Mouse (Mus musculus) cerebellum, adult 2 months (tissue): ENCODE results near the gene Grtp1. TPM values are rescaled to one million over a fixed set of nuclear protein-coding genes. Genes with fewer than 3 reads are reported as not detected.
A peak's percentile ranks its signal among the peaks of the same experiment; 100 is the strongest.

Experiments
- DNase-seq, 2 experiments: peaks; one replicate each; pipeline ENCODE4 v3.0.0; 2021
- H3K27ac ChIP-seq: fragments of 200-500 bp; 2 replicates; pipeline ENCODE4 v1.5.1; 2012; ENCODE audit warnings: low read length, control low read depth, inconsistent platforms; ENCODE audit not compliant: insufficient read depth
- H3K27me3 ChIP-seq: fragments of 200-500 bp; 2 replicates; pipeline ENCODE4 v1.6.1; 2012; ENCODE audit warnings: inconsistent platforms, mild to moderate bottlenecking, low read length, moderate library complexity; ENCODE audit not compliant: control insufficient read depth, insufficient read depth
- H3K4me1 ChIP-seq: fragments of 200-500 bp; 2 replicates; pipeline ENCODE4 v1.6.1; 2011; ENCODE audit warnings: low read length; ENCODE audit not compliant: control insufficient read depth, insufficient read depth
- H3K4me3 ChIP-seq: fragments of 200-500 bp; replicated peaks from 2 replicates; pipeline ENCODE3; 2011; ENCODE audit warnings: mild to moderate bottlenecking, low read depth, low read length, control low read depth; ENCODE audit not compliant: insufficient read depth
- CTCF ChIP-seq: fragments of 200-500 bp; IDR thresholded peaks from 2 replicates; pipeline ENCODE4 v1.5.1; 2011; ENCODE audit warnings: low read depth, mild to moderate bottlenecking, control low read depth, low read length, moderate library complexity, borderline replicate concordance; ENCODE audit not compliant: insufficient read depth
- POLR2A ChIP-seq: fragments of 200-500 bp; IDR thresholded peaks from 2 replicates; pipeline ENCODE4 v1.6.1; 2011; ENCODE audit warnings: low read length, control low read depth, borderline replicate concordance; ENCODE audit not compliant: insufficient read depth
- WGBS: fragments of 180-500 bp; shearing (Covaris S2); methylation state at CpG from one replicate; pipeline ENCODE4 v1.1.7; 2018; 5-methylcytosine and 5-hydroxymethylcytosine counted together
- polyA plus RNA-seq: library from polyadenylated mRNA; depleted of rRNA; stranded (reverse); fragments of >200 nt; gene quantifications from 2 replicates; pipeline ENCODE4 v1.2.3, GENCODE M21; 2012

Grtp1 gene
- polyA plus RNA-seq, 1 experiment, result 6.8 TPM

- Histone ChIP-seq H3K4me3 (no peak overlapping the region), H3K27ac (no peak overlapping the region), H3K27me3 (no peaks in the 10 kb centered on the region), H3K4me1 (no peaks in the 10 kb centered on the region; the same call in 1 of the 2 replicates)
- no peak for DNase-seq
- TF ChIP-seq CTCF (no peak), POLR2A (no peak)
- WGBS, result 82% methylated on average over 3 of the region's 3 CpGs
These were observed 39.7 kb downstream of the Grtp1 start for GRCm38 (mm10) chr8:13160691-13161090.

- Histone ChIP-seq H3K27ac (peak overlapping the region; percentile 51), H3K4me3 (peak overlapping the region; percentile 69), H3K4me1 (no peaks in the 10 kb centered on the region; the same call in 1 of the 2 replicates), H3K27me3 (no peaks in the 10 kb centered on the region)
- TF ChIP-seq CTCF, result no peak
- 2% methylated on average over 48 of the region's 49 CpGs for WGBS
- no peak for DNase-seq
These were observed 41.0 kb downstream of the Grtp1 start for GRCm38 (mm10) chr8:13159377-13159881.

- Histone ChIP-seq H3K4me3 (peak within 1 kb of the TSS; percentile 87), H3K27ac (peak within 1 kb of the TSS; percentile 74), H3K4me1 (no peaks in the 10 kb centered on the region; the same call in 1 of the 2 replicates), H3K27me3 (no peaks in the 10 kb centered on the region)
- peak; percentile 98 to 99 for DNase-seq
- under 1% methylated on average over 50 of the region's 50 CpGs for WGBS
- TF ChIP-seq CTCF (no peak), POLR2A (peak; percentile 58)
These were observed 41.6 kb downstream of the Grtp1 start, which contains the start of gene Lamp1 for GRCm38 (mm10) chr8:13158718-13159376. Gene Lamp1 (plus strand): TSS chr8:13159161.

- no peak for TF ChIP-seq POLR2A
- TF ChIP-seq CTCF, result no peak
- Histone ChIP-seq H3K27me3 (no peaks in the 10 kb centered on the region), H3K4me1 (no peaks in the 10 kb centered on the region; the same call in 1 of the 2 replicates), H3K27ac (no peak overlapping the region), H3K4me3 (no peak overlapping the region)
- WGBS, result 69% methylated on average over 12 of the region's 12 CpGs
- DNase-seq, result no peak
These were observed 43.9 kb downstream of the Grtp1 start for GRCm38 (mm10) chr8:13156327-13157097.

- H3K4me1 ChIP-seq, result no peaks in the 10 kb centered on the region; the same call in 1 of the 2 replicates
- H3K4me3 ChIP-seq, result no peak overlapping the region
- 79% methylated on average over 9 of the region's 9 CpGs for WGBS
- no peak for DNase-seq
- no peak for TF ChIP-seq POLR2A
- TF ChIP-seq CTCF, result no peak
- no peak overlapping the region for H3K27ac ChIP-seq
- no peaks in the 10 kb centered on the region for H3K27me3 ChIP-seq
These were observed 45.1 kb downstream of the Grtp1 start for GRCm38 (mm10) chr8:13155358-13155757.

- no peak for TF ChIP-seq CTCF
- TF ChIP-seq POLR2A, result no peak
- Histone ChIP-seq H3K27me3 (no peaks in the 10 kb centered on the region), H3K27ac (no peak overlapping the region), H3K4me1 (peaks cover 2% of the 10 kb centered on the region), H3K4me3 (no peak overlapping the region)
- no peak for DNase-seq
- 83% methylated on average over 9 of the region's 9 CpGs for WGBS
These were observed 46.3 kb downstream of the Grtp1 start for GRCm38 (mm10) chr8:13154099-13154498.

GRCm38 (mm10) chr8:13150929-13151328, 49.5 kb downstream of the Grtp1 start:
- Histone ChIP-seq H3K4me1 (peaks cover 2% of the 10 kb centered on the region; the same call in 1 of the 2 replicates), H3K27ac (no peak overlapping the region), H3K27me3 (no peaks in the 10 kb centered on the region), H3K4me3 (no peak overlapping the region)
- TF ChIP-seq CTCF, result no peak
- no peak for TF ChIP-seq POLR2A
- DNase-seq, result no peak
- 77% methylated on average over 2 of the region's 2 CpGs for WGBS
